Mouse (Mus musculus) liver, embryonic 16.5 days (tissue): ENCODE measurements around the gene Map2k5. TPM values are rescaled to one million over a fixed set of nuclear protein-coding genes. Genes with fewer than 3 reads are reported as not detected.

Experiments
- ATAC-seq: fragments of 200-750 bp; cut with Nextera tagmentation; 2 replicates; pipeline ENCODE4 v1.8.0; 2017; ENCODE audit warnings: low read depth, mild to moderate bottlenecking, moderate number of reproducible peaks, moderate library complexity
- H3K27ac ChIP-seq: fragments of 300-500 bp; sonication (generic); 2 replicates; pipeline ENCODE4 v1.5.1; 2014; ENCODE audit warnings: mild to moderate bottlenecking, low read length
- H3K27me3 ChIP-seq: fragments of 300-500 bp; sonication (generic); 2 replicates; pipeline ENCODE4 v1.6.1; 2014; ENCODE audit warnings: low read depth, low read length, mixed read lengths; ENCODE audit not compliant: control insufficient read depth, insufficient read depth
- H3K36me3 ChIP-seq: fragments of 300-500 bp; sonication (generic); 2 replicates; pipeline ENCODE4 v1.6.1; 2014; ENCODE audit warnings: mild to moderate bottlenecking; ENCODE audit not compliant: control insufficient read depth, insufficient read depth
- H3K4me1 ChIP-seq: fragments of 300-500 bp; sonication (generic); 2 replicates; pipeline ENCODE4 v1.6.1; 2014; ENCODE audit warnings: low read depth, low read length, mixed read lengths; ENCODE audit not compliant: control insufficient read depth
- H3K4me2 ChIP-seq: fragments of 300-500 bp; sonication (generic); 2 replicates; pipeline ENCODE4 v1.6.1; 2014; ENCODE audit warnings: low read depth, low read length, mixed read lengths
- H3K4me3 ChIP-seq: fragments of 300-500 bp; sonication (generic); 2 replicates; pipeline ENCODE4 v1.5.1; 2014; ENCODE audit warnings: low read depth, mild to moderate bottlenecking, low read length
- H3K9ac ChIP-seq: fragments of 300-500 bp; sonication (generic); 2 replicates; pipeline ENCODE4 v1.6.1; 2014; ENCODE audit warnings: low read depth, low read length
- H3K9me3 ChIP-seq: fragments of 300-500 bp; sonication (generic); replicated peaks from 2 replicates; pipeline ENCODE4 v1.6.1; 2016; ENCODE audit warnings: low read length; ENCODE audit not compliant: control insufficient read depth
- WGBS: fragments of 180-500 bp; shearing (Covaris S2); extraction: QIAGEN DNeasy Blood & Tissue Kit; methylation state at CpG from one replicate; pipeline ENCODE4 v1.1.7; 2014; ENCODE audit not compliant: insufficient replicate concordance; 5-methylcytosine and 5-hydroxymethylcytosine counted together
- polyA plus RNA-seq: library from polyadenylated mRNA; unstranded; fragments of >200 nt; fragmentation: Nextera tagmentation; extraction: Ambion mirVana; gene quantifications from 2 replicates; pipeline ENCODE4 v1.2.1, GENCODE M21; 2015

The Map2k5 gene
- polyA plus RNA-seq, 1 experiment from 2014 or later: 7.7 TPM

GRCm38 (mm10) chr9:63333074-63333473 lies 44.6 kb downstream of the Map2k5 start:
- WGBS: 88% methylated on average over 2 of the region's 2 CpGs
- Histone ChIP-seq H3K4me2 (no peak overlapping the region), H3K27me3 (no peaks in the 10 kb centered on the region), H3K9ac (no peak overlapping the region), H3K27ac (no peak overlapping the region), H3K36me3 (peaks cover 7% of the 10 kb centered on the region; the same call in 1 of the 2 replicates), H3K4me3 (no peak overlapping the region), H3K9me3 (no peaks in the 10 kb centered on the region), H3K4me1 (no peaks in the 10 kb centered on the region)
- ATAC-seq: no peak

GRCm38 (mm10) chr9:63331246-63331645 lies 46.5 kb downstream of the Map2k5 start:
- Histone ChIP-seq H3K4me1 (no peaks in the 10 kb centered on the region), H3K9ac (no peak overlapping the region), H3K9me3 (no peaks in the 10 kb centered on the region), H3K4me2 (no peak overlapping the region), H3K27me3 (no peaks in the 10 kb centered on the region), H3K36me3 (peaks cover 7% of the 10 kb centered on the region; the same call in 1 of the 2 replicates), H3K27ac (no peak overlapping the region), H3K4me3 (no peak overlapping the region)
- 71% methylated on average over 6 of the region's 6 CpGs for WGBS
- ATAC-seq: no peak

DNA sequence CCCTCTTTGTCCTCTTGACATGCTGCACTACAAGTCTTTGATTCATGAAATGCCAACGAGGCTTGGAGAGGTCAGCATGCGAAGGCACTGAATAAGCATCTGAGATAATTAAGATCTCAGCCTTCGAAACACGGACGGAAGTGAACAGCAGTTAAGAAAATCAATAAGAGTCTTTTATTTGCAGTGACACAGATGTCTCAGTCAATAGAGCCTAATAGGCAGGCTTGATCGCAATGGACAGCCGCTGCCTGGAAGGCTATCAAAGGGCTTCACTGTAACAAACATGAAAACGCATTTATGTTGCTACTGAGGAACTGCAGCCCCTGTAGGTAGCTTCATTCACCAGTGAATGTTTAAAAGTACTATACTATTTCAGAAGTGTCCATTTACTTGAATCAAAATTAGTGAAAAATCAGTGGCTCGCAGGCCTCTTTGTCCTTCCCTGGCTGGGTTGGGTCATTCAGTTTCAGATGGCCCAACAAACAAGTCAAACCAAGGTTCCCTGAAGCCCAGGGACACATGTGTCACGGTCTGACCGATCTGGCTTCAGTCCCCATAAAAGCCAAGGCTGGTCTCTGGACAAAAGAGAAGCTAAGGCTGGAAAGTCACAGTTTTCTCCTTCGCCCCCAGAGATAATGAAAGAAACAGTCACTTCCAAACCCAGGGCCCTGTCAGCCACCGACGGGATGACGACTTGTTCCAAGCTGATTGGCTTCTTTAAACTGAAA lies 48.6 kb downstream of the Map2k5 start:
- H3K27ac ChIP-seq: no peak overlapping the region

DNA sequence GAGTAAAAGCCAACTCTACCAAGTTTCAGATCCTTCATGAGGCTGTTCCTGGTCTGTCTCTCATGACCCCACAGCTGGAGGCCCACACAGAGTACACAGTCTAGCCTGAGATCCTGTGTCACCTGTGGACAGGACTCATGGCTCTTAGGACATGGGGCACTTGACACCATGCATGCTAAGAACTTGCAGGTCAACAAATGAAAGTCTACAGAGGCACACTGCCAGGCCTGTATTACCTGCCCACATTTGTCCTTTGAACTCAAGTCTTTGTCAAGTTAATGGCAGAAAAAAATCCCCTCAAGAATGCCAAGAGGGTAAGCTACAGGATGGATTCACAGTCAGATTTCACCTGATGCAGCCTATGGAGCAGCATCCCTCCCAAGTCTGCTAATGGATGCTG lies 62.5 kb downstream of the Map2k5 start:
- no peak overlapping the region for H3K27ac ChIP-seq
- no peaks in the 10 kb centered on the region for H3K27me3 ChIP-seq
- H3K9me3 ChIP-seq: no peaks in the 10 kb centered on the region
- no peaks in the 10 kb centered on the region for H3K36me3 ChIP-seq
- H3K9ac ChIP-seq: no peak overlapping the region
- ATAC-seq: no peak
- no peak overlapping the region for H3K4me3 ChIP-seq
- no peak overlapping the region for H3K4me2 ChIP-seq
- no peaks in the 10 kb centered on the region for H3K4me1 ChIP-seq

More for the DNA sequence above, 48.6 kb downstream of the Map2k5 start:
- 73% methylated on average over 15 of the region's 15 CpGs for WGBS
- no peaks in the 10 kb centered on the region for H3K9me3 ChIP-seq
- H3K27me3 ChIP-seq: no peaks in the 10 kb centered on the region
- no peak overlapping the region for H3K4me3 ChIP-seq
- no peak overlapping the region for H3K9ac ChIP-seq
- peaks cover 7% of the 10 kb centered on the region; the same call in 1 of the 2 replicates for H3K36me3 ChIP-seq
- H3K4me1 ChIP-seq: no peaks in the 10 kb centered on the region
- no peak for ATAC-seq
- H3K4me2 ChIP-seq: no peak overlapping the region

- H3K9ac ChIP-seq: no peak overlapping the region
- H3K4me3 ChIP-seq: no peak overlapping the region
- H3K36me3 ChIP-seq: no peaks in the 10 kb centered on the region
- ATAC-seq: no peak
- H3K27me3 ChIP-seq: no peaks in the 10 kb centered on the region
- no peak overlapping the region for H3K4me2 ChIP-seq
- H3K4me1 ChIP-seq: no peaks in the 10 kb centered on the region
- 65% methylated on average over 4 of the region's 4 CpGs for WGBS
- H3K9me3 ChIP-seq: no peaks in the 10 kb centered on the region
- no peak overlapping the region for H3K27ac ChIP-seq
These were observed 63.6 kb downstream of the Map2k5 start for GRCm38 (mm10) chr9:63314126-63314525.

GRCm38 (mm10) chr9:63309956-63310355 lies 67.7 kb downstream of the Map2k5 start:
- WGBS: 67% methylated on average over 6 of the region's 6 CpGs
- Histone ChIP-seq H3K9ac (no peak overlapping the region), H3K27me3 (no peaks in the 10 kb centered on the region), H3K4me1 (no peaks in the 10 kb centered on the region), H3K36me3 (no peaks in the 10 kb centered on the region), H3K4me2 (no peak overlapping the region), H3K9me3 (no peaks in the 10 kb centered on the region), H3K4me3 (no peak overlapping the region), H3K27ac (no peak overlapping the region)
- no peak for ATAC-seq

DNA sequence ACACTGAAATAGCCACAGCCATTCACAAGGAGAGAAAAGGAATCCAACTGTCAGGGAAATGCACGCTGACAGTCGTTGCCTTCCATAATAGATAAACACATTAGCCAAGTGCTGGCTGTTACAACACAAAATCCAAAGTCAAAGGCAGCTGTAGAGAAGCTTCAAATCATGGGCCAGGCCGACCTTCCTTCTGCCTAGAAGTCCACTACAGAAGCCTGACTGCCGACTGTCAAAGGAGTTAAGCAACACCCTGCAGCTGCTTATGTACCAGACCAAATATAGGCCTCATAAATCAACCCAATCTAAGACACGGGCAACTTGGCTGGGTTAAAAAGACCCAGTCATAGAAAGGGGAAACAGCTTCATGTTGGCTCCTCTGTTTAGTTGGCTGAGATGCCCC lies 68.7 kb downstream of the Map2k5 start:
- Histone ChIP-seq H3K36me3 (no peaks in the 10 kb centered on the region), H3K9me3 (no peaks in the 10 kb centered on the region), H3K27me3 (no peaks in the 10 kb centered on the region), H3K4me1 (no peaks in the 10 kb centered on the region), H3K4me2 (no peak overlapping the region), H3K4me3 (no peak overlapping the region), H3K9ac (no peak overlapping the region), H3K27ac (no peak overlapping the region)
- WGBS: 16% methylated on average over 5 of the region's 5 CpGs
- ATAC-seq: no peak

GRCm38 (mm10) chr9:63308441-63308840 lies 69.3 kb downstream of the Map2k5 start:
- no peaks in the 10 kb centered on the region for H3K9me3 ChIP-seq
- 79% methylated on average over 4 of the region's 4 CpGs for WGBS
- no peak overlapping the region for H3K4me3 ChIP-seq
- H3K27ac ChIP-seq: no peak overlapping the region
- no peaks in the 10 kb centered on the region for H3K27me3 ChIP-seq
- no peak for ATAC-seq
- no peak overlapping the region for H3K4me2 ChIP-seq
- no peaks in the 10 kb centered on the region for H3K4me1 ChIP-seq
- no peak overlapping the region for H3K9ac ChIP-seq
- H3K36me3 ChIP-seq: no peaks in the 10 kb centered on the region

DNA sequence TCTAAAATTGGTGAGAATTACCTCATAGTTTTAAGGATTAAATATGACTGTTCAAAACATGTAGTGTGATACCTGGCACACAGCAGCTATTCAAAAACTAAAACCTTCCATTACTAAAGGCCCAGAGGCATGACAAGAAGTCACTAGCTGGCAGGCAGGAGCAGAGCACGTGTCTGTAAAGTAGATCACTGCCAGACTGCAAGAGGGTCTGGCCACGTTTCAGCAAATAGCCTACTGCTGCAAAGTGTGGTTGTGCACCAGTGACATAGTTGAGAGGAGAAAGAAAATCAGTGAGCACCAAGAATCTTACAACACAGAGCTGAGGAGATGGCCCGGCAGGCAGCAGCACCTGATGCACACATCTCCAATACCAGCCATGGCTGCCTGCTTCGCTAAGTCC lies 75.2 kb downstream of the Map2k5 start:
- no peak overlapping the region for H3K4me2 ChIP-seq
- H3K27me3 ChIP-seq: no peaks in the 10 kb centered on the region
- H3K27ac ChIP-seq: no peak overlapping the region
- no peaks in the 10 kb centered on the region for H3K4me1 ChIP-seq
- H3K9me3 ChIP-seq: no peaks in the 10 kb centered on the region; the same call in 1 of the 2 replicates
- 76% methylated on average over 4 of the region's 4 CpGs for WGBS
- H3K4me3 ChIP-seq: no peak overlapping the region
- H3K9ac ChIP-seq: no peak overlapping the region
- ATAC-seq: no peak
- H3K36me3 ChIP-seq: no peaks in the 10 kb centered on the region
